Mouse (Mus musculus): ENCODE data around the gene Heatr5b.
A peak's percentile ranks its signal among the peaks of the same experiment; 100 is the strongest.

Gene Heatr5b

GRCm38 (mm10) chr17:78766084-78766483, 69.1 kb downstream of the Heatr5b start:
- no peak for DNase-seq

- no peak for DNase-seq
Measured at GRCm38 (mm10) chr17:78763272-78763671, 71.9 kb downstream of the Heatr5b start.

- DNase-seq = no peak
Measured at GRCm38 (mm10) chr17:78752938-78753655, 82.1 kb downstream of the Heatr5b start.

- DNase-seq = no peak
Measured at GRCm38 (mm10) chr17:78752064-78752463, 83.1 kb downstream of the Heatr5b start.

DNA sequence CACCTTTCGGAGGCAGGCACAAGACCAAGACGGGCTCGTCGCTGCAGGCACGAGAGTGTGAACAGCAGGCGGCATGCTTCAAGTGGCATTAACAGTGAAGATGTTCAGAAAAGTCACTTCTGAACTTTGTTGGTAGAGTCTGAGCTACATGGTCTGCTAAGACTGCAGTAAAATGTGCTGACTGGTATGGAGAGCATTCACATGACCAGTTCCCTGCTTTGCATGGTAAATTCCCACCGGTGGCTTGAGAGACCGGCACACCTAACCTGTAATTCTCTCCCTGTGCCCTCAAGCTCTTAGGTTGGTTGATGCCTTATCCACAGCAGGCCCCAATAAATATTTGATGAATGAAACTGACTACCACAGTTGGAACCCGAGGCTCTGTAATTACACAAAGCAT, 86.7 kb downstream of the Heatr5b start:
- DNase-seq = no peak

DNA sequence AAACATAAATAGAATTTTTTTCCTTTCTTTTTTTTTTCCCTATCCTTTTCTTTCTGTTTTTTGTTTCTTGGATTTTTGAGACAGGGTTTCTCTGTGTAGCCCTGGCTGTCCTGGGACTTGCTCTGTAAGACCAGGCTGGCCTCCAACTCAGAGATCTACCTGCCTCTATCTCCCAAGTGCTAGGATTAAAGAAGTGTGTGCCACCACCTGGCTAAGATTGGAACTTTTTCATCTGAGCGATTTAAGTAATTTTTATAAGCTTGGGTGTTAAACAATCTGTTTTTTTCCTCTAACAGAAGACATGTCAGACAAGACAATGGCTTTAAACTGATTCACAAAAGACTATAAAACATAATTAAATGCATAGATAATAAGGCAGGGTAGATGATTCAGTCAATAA, 96.7 kb downstream of the Heatr5b start:
- no peak for DNase-seq

GRCm38 (mm10) chr17:78737771-78738170, 97.4 kb downstream of the Heatr5b start:
- DNase-seq = peak; percentile 21

DNA sequence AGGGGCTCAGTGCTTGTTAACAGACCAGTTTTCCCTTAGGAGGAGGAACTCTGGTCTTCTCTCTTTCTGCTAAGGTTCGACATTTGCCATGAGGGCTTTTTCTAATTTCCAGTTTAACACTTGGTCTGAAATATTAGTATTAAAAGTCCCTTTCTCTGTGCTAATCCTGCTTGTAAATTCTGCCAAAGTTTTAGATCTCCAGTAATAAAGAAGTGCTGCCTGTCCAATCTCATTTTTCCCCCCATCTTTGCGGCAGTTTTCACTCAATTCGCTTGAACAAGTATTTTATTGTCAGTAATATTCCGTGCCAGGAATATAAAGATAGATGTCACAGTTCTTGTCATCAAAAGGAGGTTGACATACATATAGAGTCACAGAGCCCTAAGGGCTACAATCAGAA, 98.1 kb downstream of the Heatr5b start, which contains the start of gene Strn:
Gene Strn, minus strand, starts transcription at position 101 of the 400 bp plus-strand sequence.
- no peak for DNase-seq

DNA sequence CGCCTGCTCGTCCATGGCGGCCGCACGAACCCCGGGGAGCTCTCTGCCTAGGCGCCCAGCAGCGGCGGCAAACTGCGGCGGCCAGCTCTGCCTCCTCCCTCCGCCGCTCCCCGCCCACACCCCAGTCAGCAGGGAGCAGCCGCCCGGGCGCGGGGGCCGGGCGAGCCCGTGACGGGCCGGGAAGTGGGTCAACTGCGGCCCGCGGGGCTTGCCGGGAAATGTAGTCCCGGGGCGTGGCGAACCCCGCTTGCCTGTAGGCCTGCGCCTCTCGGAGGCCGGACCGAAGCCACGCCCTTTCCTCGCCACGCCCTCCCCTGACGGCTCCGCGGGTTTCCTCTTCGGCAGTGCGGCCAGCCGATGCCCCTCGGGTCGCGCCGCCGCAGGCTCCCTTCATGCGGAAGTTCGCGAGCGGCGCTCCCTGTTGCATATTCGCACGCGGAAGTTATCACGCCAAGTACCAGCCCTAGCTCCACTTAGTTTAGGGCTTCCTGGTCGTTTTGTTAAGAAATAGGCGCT, 98.6 kb downstream of the Heatr5b start:
- peak; percentile 100 for DNase-seq

GRCm38 (mm10) chr17:78735731-78736472, 99.3 kb downstream of the Heatr5b start:
- DNase-seq = no peak

DNA sequence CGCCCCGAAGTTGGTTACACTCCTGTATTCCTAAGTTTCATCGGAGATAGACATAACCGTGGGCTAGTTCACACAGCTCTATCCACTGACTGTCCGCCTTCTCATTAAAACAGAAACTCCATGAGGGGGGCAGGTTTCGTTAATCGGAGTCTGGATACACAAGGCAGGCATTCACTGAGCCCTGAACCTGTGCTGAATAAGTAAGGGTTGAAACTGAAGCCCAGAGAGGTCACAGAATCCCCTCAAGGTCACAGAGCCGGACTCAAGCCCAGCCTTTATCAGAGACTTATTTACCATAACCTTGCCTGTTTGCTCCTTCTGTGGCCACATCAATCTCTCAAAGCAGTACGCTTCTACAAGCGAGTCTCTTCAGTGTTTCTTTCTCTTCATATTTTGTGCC, 100.4 kb downstream of the Heatr5b start:
- no peak for DNase-seq

- DNase-seq = no peak
Measured at GRCm38 (mm10) chr17:78732056-78732455, 103.1 kb downstream of the Heatr5b start.

- no peak for DNase-seq
Measured at GRCm38 (mm10) chr17:78726746-78727449, 108.3 kb downstream of the Heatr5b start.

GRCm38 (mm10) chr17:78724461-78725055, 110.6 kb downstream of the Heatr5b start:
- DNase-seq = no peak

DNA sequence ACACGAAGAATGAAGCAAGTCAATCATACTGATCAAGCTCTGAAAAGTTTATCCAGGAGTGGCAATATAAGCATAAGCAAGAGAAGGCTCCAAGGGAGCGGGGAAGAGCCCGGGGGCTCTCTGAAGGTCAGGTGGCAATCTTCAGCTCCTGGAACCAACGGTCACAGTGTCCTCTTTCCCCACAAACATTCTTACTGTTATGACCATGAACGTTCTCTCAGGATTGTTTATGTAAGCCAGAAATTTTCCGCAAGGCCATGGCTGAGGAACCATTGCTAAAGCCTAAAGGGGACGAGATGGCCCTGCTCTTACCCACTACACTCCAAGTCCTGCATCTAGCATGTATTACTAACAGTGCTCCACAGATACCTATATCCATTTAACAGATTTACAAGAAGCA, 113.5 kb downstream of the Heatr5b start:
- DNase-seq = no peak

- no peak for DNase-seq
Measured at GRCm38 (mm10) chr17:78719086-78719485, 116.1 kb downstream of the Heatr5b start.

- DNase-seq = no peak
Measured at GRCm38 (mm10) chr17:78710258-78710657, 124.9 kb downstream of the Heatr5b start.

- no peak for DNase-seq
Measured at GRCm38 (mm10) chr17:78708422-78708821, 126.7 kb downstream of the Heatr5b start.

GRCm38 (mm10) chr17:78702988-78703387, 132.2 kb downstream of the Heatr5b start:
- no peak for DNase-seq

Measured in kidney, postnatal 10 days (tissue).